Mouse (Mus musculus): ENCODE results near the gene Socs2. TPM values are rescaled to one million over a fixed set of nuclear protein-coding genes. Genes with fewer than 3 reads are reported as not detected.

Gene Socs2
- polyA plus RNA-seq, 1 experiment from 2014 or later = 124 TPM

DNA sequence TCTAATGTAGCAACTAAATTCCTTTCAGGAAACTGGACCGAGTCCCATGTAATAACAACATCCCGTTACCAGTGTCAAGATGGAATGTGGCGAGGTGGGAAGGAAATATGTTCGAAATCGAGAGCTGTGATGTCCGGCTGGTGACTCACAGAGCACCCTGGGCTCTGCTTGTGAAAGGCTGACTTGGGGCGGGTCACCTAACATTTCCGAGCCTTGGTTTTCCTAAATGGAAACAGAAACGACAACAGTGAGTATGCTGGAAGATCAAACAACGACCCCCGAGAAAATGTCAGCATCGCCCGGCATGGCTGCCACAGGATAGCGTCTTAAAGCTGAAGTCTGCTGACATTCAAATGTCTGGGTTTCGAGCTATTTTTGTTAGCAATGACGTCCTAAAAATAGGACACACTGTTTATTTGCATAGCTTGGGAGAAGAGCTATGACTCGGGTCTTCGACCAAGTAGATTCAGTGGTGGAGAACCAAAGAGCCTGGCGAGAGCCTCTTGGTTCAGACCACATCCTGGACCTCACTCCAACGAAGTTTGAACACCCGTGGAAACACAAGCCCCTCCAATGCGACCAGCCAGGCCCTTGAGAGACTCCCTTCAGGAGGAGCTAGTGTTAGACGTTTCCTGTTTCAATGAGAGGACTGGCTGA lies 28.0 kb downstream of the Socs2 start:
- 52% methylated on average over 23 of the region's 23 CpGs for WGBS
- H3K36me3 ChIP-seq (ENCODE audit: insufficient read depth, low read length) = peaks cover 4% of the 10 kb centered on the region; the same call in 1 of the 2 replicates
- TF ChIP-seq CTCF (IDR thresholded peaks at IDR 0.05; ENCODE audit: low read depth) = no peak
- no peak overlapping the region for H3K9ac ChIP-seq (ENCODE audit: low read depth, low read length)
- no peaks in the 10 kb centered on the region for H3K27me3 ChIP-seq (ENCODE audit: insufficient read depth, low read length)
- ATAC-seq (replicated peaks; ENCODE audit: low FRiP score, low read depth) = no peak
- peak overlapping the region; percentile 43; the same call in 1 of the 2 replicates for H3K27ac ChIP-seq
- no peaks in the 10 kb centered on the region for H3K4me1 ChIP-seq (replicated peaks; ENCODE audit: insufficient read depth, low read length)
- DNase-seq (ENCODE audit: low spot score) = peak; percentile 72
- H3K4me3 ChIP-seq (replicated peaks; ENCODE audit: low read depth, low read length) = no peak overlapping the region
- H3K4me2 ChIP-seq (ENCODE audit: low read length) = peak overlapping the region; percentile 19; the same call in 1 of the 2 replicates
- H3K9me3 ChIP-seq (replicated peaks; ENCODE audit: low read length) = no peaks in the 10 kb centered on the region

DNA sequence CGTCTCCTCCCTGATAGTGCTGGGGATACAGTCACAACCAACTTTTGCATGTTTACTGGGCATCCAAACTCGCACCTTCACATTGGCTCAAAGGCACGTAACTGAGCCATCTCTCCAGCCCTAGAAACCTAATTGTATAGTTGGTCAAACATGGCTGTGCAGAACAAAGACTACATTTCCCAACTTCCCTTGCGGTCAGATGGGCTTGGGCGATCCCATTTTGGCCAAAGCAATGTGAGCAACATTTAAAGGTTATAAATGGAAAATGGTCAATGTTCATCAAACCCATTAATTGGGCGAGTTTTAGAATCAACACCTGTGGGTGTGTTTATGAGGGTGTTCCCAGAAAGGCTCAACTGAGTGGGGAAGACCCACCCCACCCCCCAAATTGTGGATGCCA lies 30.5 kb downstream of the Socs2 start:
- no peaks in the 10 kb centered on the region for H3K27me3 ChIP-seq (ENCODE audit: insufficient read depth, low read length)
- H3K27ac ChIP-seq = no peak overlapping the region
- H3K9me3 ChIP-seq (replicated peaks; ENCODE audit: low read length) = no peaks in the 10 kb centered on the region
- TF ChIP-seq CTCF (IDR thresholded peaks at IDR 0.05; ENCODE audit: low read depth) = no peak
- no peaks in the 10 kb centered on the region for H3K4me1 ChIP-seq (replicated peaks; ENCODE audit: insufficient read depth, low read length)
- no peak overlapping the region for H3K4me3 ChIP-seq (replicated peaks; ENCODE audit: low read depth, low read length)
- ATAC-seq (replicated peaks; ENCODE audit: low FRiP score, low read depth) (no peak), DNase-seq (ENCODE audit: low spot score) (no peak)
- H3K36me3 ChIP-seq (ENCODE audit: insufficient read depth, low read length) = peaks cover 4% of the 10 kb centered on the region; the same call in 1 of the 2 replicates
- H3K9ac ChIP-seq (ENCODE audit: low read depth, low read length) = no peak overlapping the region
- 92% methylated on average over 6 of the region's 6 CpGs for WGBS
- H3K4me2 ChIP-seq (ENCODE audit: low read length) = no peak overlapping the region

DNA sequence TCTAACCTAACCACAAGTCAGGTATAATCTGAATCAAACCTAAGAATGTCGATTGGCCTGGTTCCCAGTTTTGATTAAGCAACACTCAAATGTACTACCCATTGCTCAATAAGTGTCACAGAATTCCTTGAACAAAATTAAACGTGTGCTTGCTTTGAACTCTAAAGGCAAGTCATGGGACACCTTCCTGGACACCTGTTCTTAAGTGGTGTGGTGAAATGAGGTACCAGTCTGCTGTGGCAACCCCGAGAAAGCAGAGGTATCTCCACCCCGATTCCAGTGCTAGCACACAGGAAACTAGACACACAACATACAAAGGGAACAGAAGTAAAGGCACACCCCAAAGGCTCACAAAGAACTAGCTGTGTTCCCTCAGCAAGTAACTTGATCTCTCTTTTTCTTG lies 31.2 kb downstream of the Socs2 start:
- Histone ChIP-seq H3K9me3 (replicated peaks; ENCODE audit: low read length) (no peaks in the 10 kb centered on the region), H3K4me1 (replicated peaks; ENCODE audit: insufficient read depth, low read length) (no peaks in the 10 kb centered on the region), H3K4me3 (replicated peaks; ENCODE audit: low read depth, low read length) (no peak overlapping the region), H3K36me3 (ENCODE audit: insufficient read depth, low read length) (peaks cover 4% of the 10 kb centered on the region; the same call in 1 of the 2 replicates), H3K27ac (no peak overlapping the region), H3K4me2 (ENCODE audit: low read length) (no peak overlapping the region), H3K27me3 (ENCODE audit: insufficient read depth, low read length) (no peaks in the 10 kb centered on the region), H3K9ac (ENCODE audit: low read depth, low read length) (no peak overlapping the region)
- ATAC-seq (replicated peaks; ENCODE audit: low FRiP score, low read depth) = no peak
- no peak for DNase-seq (ENCODE audit: low spot score)
- 73% methylated on average over 4 of the region's 4 CpGs for WGBS
- TF ChIP-seq CTCF (IDR thresholded peaks at IDR 0.05; ENCODE audit: low read depth) = no peak

DNA sequence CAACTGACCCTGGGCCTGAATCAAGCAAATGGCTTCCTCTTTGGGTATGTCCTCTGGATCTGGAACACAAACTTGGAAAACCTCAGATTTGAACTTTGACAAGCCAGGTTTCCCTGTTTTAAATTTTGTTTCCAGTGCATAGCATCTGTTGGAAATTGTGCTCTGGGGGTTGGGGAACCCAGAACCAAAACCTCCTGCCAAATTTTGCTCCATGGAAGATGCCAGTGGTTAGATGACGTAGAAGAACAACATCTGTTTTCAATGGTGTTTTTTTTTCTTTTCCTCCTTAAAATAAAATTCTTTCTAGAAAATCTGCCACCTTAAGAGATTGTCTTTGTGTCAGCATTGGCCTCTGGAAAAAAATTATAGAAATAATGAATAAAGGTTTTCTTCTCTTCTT lies 31.9 kb downstream of the Socs2 start:
- Histone ChIP-seq H3K27me3 (ENCODE audit: insufficient read depth, low read length) (no peaks in the 10 kb centered on the region), H3K9me3 (replicated peaks; ENCODE audit: low read length) (no peaks in the 10 kb centered on the region), H3K4me1 (replicated peaks; ENCODE audit: insufficient read depth, low read length) (no peaks in the 10 kb centered on the region), H3K36me3 (ENCODE audit: insufficient read depth, low read length) (peaks cover 4% of the 10 kb centered on the region; the same call in 1 of the 2 replicates), H3K4me3 (replicated peaks; ENCODE audit: low read depth, low read length) (no peak overlapping the region), H3K4me2 (ENCODE audit: low read length) (no peak overlapping the region), H3K27ac (no peak overlapping the region), H3K9ac (ENCODE audit: low read depth, low read length) (no peak overlapping the region)
- no peak for TF ChIP-seq CTCF (IDR thresholded peaks at IDR 0.05; ENCODE audit: low read depth)
- WGBS = 93% methylated on average over 1 of the region's 1 CpGs
- no peak for DNase-seq (ENCODE audit: low spot score)
- ATAC-seq (replicated peaks; ENCODE audit: low FRiP score, low read depth) = no peak

DNA sequence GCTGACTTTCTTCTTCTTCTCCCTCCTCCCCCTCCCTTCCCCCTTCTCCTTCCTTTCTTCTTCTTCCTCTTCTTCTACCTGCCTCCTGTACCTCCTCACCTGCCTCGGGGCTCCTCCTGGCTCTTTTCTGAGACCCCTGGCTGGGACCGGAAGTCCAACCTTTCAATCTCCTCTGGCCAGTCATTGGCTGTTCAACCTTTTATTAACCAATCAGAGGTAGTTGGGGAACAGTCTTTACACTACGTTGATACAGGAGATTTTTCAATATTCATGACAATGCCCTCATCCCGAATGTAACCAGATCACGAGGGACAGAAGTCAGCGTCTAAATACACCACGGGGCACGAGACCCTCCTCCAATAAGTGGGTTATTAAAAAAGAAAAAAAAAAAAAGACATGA lies 32.5 kb downstream of the Socs2 start:
- Histone ChIP-seq H3K9me3 (replicated peaks; ENCODE audit: low read length) (no peaks in the 10 kb centered on the region), H3K36me3 (ENCODE audit: insufficient read depth, low read length) (peaks cover 4% of the 10 kb centered on the region; the same call in 1 of the 2 replicates), H3K4me3 (replicated peaks; ENCODE audit: low read depth, low read length) (no peak overlapping the region), H3K4me2 (ENCODE audit: low read length) (no peak overlapping the region), H3K27ac (no peak overlapping the region), H3K27me3 (ENCODE audit: insufficient read depth, low read length) (no peaks in the 10 kb centered on the region), H3K4me1 (replicated peaks; ENCODE audit: insufficient read depth, low read length) (no peaks in the 10 kb centered on the region), H3K9ac (ENCODE audit: low read depth, low read length) (no peak overlapping the region)
- 88% methylated on average over 8 of the region's 8 CpGs for WGBS
- no peak for DNase-seq (ENCODE audit: low spot score)
- ATAC-seq (replicated peaks; ENCODE audit: low FRiP score, low read depth) = no peak
- no peak for TF ChIP-seq CTCF (IDR thresholded peaks at IDR 0.05; ENCODE audit: low read depth)

DNA sequence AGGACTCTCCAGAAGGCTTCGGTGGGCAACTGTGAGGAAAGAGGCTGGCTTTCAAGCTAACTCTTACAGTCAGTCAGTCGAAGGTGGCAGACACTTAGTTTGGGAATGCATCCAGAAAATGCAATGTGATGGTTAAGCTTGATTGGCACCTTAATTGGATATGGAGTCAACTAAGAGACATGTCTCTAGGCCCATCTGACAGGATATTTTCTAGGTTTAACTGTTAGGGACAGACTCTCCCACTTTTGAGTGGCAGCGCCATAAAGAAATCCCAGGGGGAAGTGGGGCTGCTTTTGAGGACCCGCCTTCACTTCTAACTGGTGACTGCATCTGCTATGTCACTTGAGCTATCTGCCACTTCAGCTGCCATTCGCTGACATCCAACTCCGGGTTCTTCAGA lies 43.6 kb downstream of the Socs2 start:
- no peak overlapping the region for H3K4me2 ChIP-seq (ENCODE audit: low read length)
- no peaks in the 10 kb centered on the region for H3K4me1 ChIP-seq (replicated peaks; ENCODE audit: insufficient read depth, low read length)
- H3K9me3 ChIP-seq (replicated peaks; ENCODE audit: low read length) = no peaks in the 10 kb centered on the region
- TF ChIP-seq CTCF (IDR thresholded peaks at IDR 0.05; ENCODE audit: low read depth) = no peak
- 93% methylated on average over 6 of the region's 6 CpGs for WGBS
- no peak overlapping the region for H3K27ac ChIP-seq
- H3K4me3 ChIP-seq (replicated peaks; ENCODE audit: low read depth, low read length) = no peak overlapping the region
- ATAC-seq (replicated peaks; ENCODE audit: low FRiP score, low read depth) = no peak
- no peak for DNase-seq (ENCODE audit: low spot score)
- no peaks in the 10 kb centered on the region for H3K36me3 ChIP-seq (ENCODE audit: insufficient read depth, low read length)
- H3K9ac ChIP-seq (ENCODE audit: low read depth, low read length) = no peak overlapping the region
- no peaks in the 10 kb centered on the region for H3K27me3 ChIP-seq (ENCODE audit: insufficient read depth, low read length)

DNA sequence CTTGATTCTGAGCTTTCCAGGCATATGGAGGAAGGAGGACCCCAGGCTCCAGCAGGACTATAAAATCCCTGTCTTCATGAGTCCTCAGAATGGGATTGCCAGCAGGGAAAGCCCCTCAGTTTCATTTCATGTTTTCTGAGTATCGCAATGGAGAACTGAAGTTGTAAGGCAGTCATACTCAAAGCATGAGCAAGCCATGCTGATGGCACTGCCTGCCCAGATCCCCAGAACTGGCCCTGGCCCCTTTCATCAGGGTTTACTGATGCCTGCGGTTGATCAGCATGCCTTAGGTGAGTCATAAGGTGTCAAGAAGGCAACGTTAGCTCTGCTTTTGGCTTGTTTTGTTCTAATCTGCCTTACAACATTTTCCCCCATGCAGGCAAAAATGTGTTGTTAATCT lies 45.0 kb downstream of the Socs2 start:
- 92% methylated on average over 3 of the region's 3 CpGs for WGBS

More for the DNA sequence above, 45.0 kb downstream of the Socs2 start:
- H3K27me3 ChIP-seq (ENCODE audit: insufficient read depth, low read length) = no peaks in the 10 kb centered on the region
- no peaks in the 10 kb centered on the region for H3K36me3 ChIP-seq (ENCODE audit: insufficient read depth, low read length)
- H3K9ac ChIP-seq (ENCODE audit: low read depth, low read length) = no peak overlapping the region
- no peak overlapping the region for H3K4me2 ChIP-seq (ENCODE audit: low read length)
- H3K4me3 ChIP-seq (replicated peaks; ENCODE audit: low read depth, low read length) = no peak overlapping the region
- ATAC-seq (replicated peaks; ENCODE audit: low FRiP score, low read depth) = no peak
- TF ChIP-seq CTCF (IDR thresholded peaks at IDR 0.05; ENCODE audit: low read depth) = no peak
- no peaks in the 10 kb centered on the region for H3K9me3 ChIP-seq (replicated peaks; ENCODE audit: low read length)
- H3K27ac ChIP-seq = no peak overlapping the region
- DNase-seq (ENCODE audit: low spot score) = no peak
- H3K4me1 ChIP-seq (replicated peaks; ENCODE audit: insufficient read depth, low read length) = no peaks in the 10 kb centered on the region

Data from kidney, postnatal 0 days (tissue).